Mouse (Mus musculus): Measurements from ENCODE around the gene Stt3b. TPM values are rescaled to one million over a fixed set of nuclear protein-coding genes. Genes with fewer than 3 reads are reported as not detected.
"Not testable (repeated sequence)": the region's sequence is repeated elsewhere in the genome, so short reads cannot be mapped to it uniquely, and the experiment has no call there.

Stt3b gene
- total RNA-seq, 2 experiments from 2014 or later, result 110 to 112 TPM

GRCm38 (mm10) chr9:115273095-115273649 lies 37.0 kb downstream of the Stt3b start:
- intact Hi-C loops (cut with DNase I), result no loop called here
- no peak for DNase-seq

GRCm38 (mm10) chr9:115272451-115272850 lies 37.8 kb downstream of the Stt3b start:
- DNase-seq; intact Hi-C loops (cut with DNase I): not testable (repeated sequence)

- intact Hi-C loops (cut with DNase I), result no loop called here
- DNase-seq, result no peak
Observed at GRCm38 (mm10) chr9:115271556-115271955, 38.7 kb downstream of the Stt3b start.

GRCm38 (mm10) chr9:115261896-115262295 lies 48.3 kb downstream of the Stt3b start:
- no peak for DNase-seq
- intact Hi-C loops (cut with DNase I), result no loop called here

- peak; percentile 15 for DNase-seq
- intact Hi-C loops (cut with DNase I), result no loop called here
Observed at GRCm38 (mm10) chr9:115261456-115261855, 48.8 kb downstream of the Stt3b start.

- no peak for DNase-seq
- intact Hi-C loops (cut with DNase I), result no loop called here
Observed at GRCm38 (mm10) chr9:115260464-115260863, 49.8 kb downstream of the Stt3b start.

GRCm38 (mm10) chr9:115259866-115260265 lies 50.4 kb downstream of the Stt3b start:
- DNase-seq, result no peak
- intact Hi-C loops (cut with DNase I), result no loop called here

GRCm38 (mm10) chr9:115257733-115258286 lies 52.4 kb downstream of the Stt3b start:
- no peak for DNase-seq
- intact Hi-C loops (cut with DNase I), result no loop called here

- intact Hi-C loops (cut with DNase I), result loop anchor here (10.0 kb wide), 1 partner anchor 334 kb away; no protein-coding TSS in a partner anchor
- no peak for DNase-seq
Observed at GRCm38 (mm10) chr9:115249145-115249544, 61.1 kb downstream of the Stt3b start.

GRCm38 (mm10) chr9:115245092-115245491 lies 65.1 kb downstream of the Stt3b start:
- no peak for DNase-seq
- intact Hi-C loops (cut with DNase I), result loop anchor here (10.0 kb wide), 1 partner anchor 330 kb away; no protein-coding TSS in a partner anchor

GRCm38 (mm10) chr9:115243630-115244029 lies 66.6 kb downstream of the Stt3b start:
- DNase-seq, result no peak
- intact Hi-C loops (cut with DNase I), result loop anchor here (10.0 kb wide), 1 partner anchor 329 kb away; no protein-coding TSS in a partner anchor

- intact Hi-C loops (cut with DNase I), result loop anchor here (10.0 kb wide), 1 partner anchor 325 kb away; no protein-coding TSS in a partner anchor
- no peak for DNase-seq
Observed at GRCm38 (mm10) chr9:115239861-115240260, 70.4 kb downstream of the Stt3b start.

- no peak for DNase-seq
- intact Hi-C loops (cut with DNase I), result no loop called here
Observed at GRCm38 (mm10) chr9:115237943-115238342, 72.3 kb downstream of the Stt3b start.

GRCm38 (mm10) chr9:115236352-115236841 lies 73.8 kb downstream of the Stt3b start:
- intact Hi-C loops (cut with DNase I), result no loop called here
- no peak for DNase-seq

- no peak for DNase-seq
- intact Hi-C loops (cut with DNase I), result no loop called here
Observed at GRCm38 (mm10) chr9:115234561-115234960, 75.7 kb downstream of the Stt3b start.

- intact Hi-C loops (cut with DNase I), result no loop called here
- no peak for DNase-seq
Observed at GRCm38 (mm10) chr9:115233721-115234120, 76.5 kb downstream of the Stt3b start.

GRCm38 (mm10) chr9:115231476-115231875 lies 78.7 kb downstream of the Stt3b start:
- no peak for DNase-seq
- intact Hi-C loops (cut with DNase I), result no loop called here

- intact Hi-C loops (cut with DNase I), result no loop called here
- no peak for DNase-seq
Observed at GRCm38 (mm10) chr9:115230141-115230540, 80.1 kb downstream of the Stt3b start.

- intact Hi-C loops (cut with DNase I), result no loop called here
- DNase-seq, result no peak
Observed at GRCm38 (mm10) chr9:115229676-115230075, 80.5 kb downstream of the Stt3b start.

- intact Hi-C loops (cut with DNase I), result no loop called here
- no peak for DNase-seq
Observed at GRCm38 (mm10) chr9:115229145-115229544, 81.1 kb downstream of the Stt3b start.

- intact Hi-C loops (cut with DNase I), result no loop called here
- DNase-seq, result no peak
Observed at GRCm38 (mm10) chr9:115224744-115225354, 85.4 kb downstream of the Stt3b start.

- no peak for DNase-seq
- intact Hi-C loops (cut with DNase I), result no loop called here
Observed at GRCm38 (mm10) chr9:115221265-115221664, 89.0 kb downstream of the Stt3b start.

Data from left cerebral cortex, postnatal 4 days (tissue).